Mouse (Mus musculus) heart, embryonic 12.5 days (tissue): ENCODE data around the gene Rbm25. TPM values are rescaled to one million over a fixed set of nuclear protein-coding genes. Genes with fewer than 3 reads are reported as not detected.

Experiments
- ATAC-seq: fragments of 200-750 bp; cut with Nextera tagmentation; 2 replicates; pipeline ENCODE4 v1.8.0; 2017; ENCODE audit warnings: moderate TSS enrichment, moderate library complexity; ENCODE audit not compliant: insufficient number of reproducible peaks, low FRiP score
- H3K27ac ChIP-seq: fragments of 300-500 bp; sonication (generic); 2 replicates; pipeline ENCODE4 v1.5.1; 2016; ENCODE audit warnings: mild to moderate bottlenecking, moderate library complexity; ENCODE audit not compliant: poor library complexity, severe bottlenecking
- H3K27me3 ChIP-seq: fragments of 300-500 bp; sonication (generic); replicated peaks from 2 replicates; pipeline ENCODE4 v1.6.1; 2016; ENCODE audit warnings: mild to moderate bottlenecking, moderate library complexity
- H3K36me3 ChIP-seq: fragments of 300-500 bp; sonication (generic); 2 replicates; pipeline ENCODE4 v1.6.1; 2016; ENCODE audit warnings: mild to moderate bottlenecking, moderate library complexity
- H3K4me1 ChIP-seq: fragments of 300-500 bp; sonication (generic); replicated peaks from 2 replicates; pipeline ENCODE4 v1.6.1; 2016; ENCODE audit warnings: mild to moderate bottlenecking
- H3K4me2 ChIP-seq: fragments of 300-500 bp; sonication (generic); 2 replicates; pipeline ENCODE4 v1.6.1; 2016; ENCODE audit warnings: mild to moderate bottlenecking, moderate library complexity
- H3K4me3 ChIP-seq: fragments of 300-500 bp; sonication (generic); 2 replicates; pipeline ENCODE4 v1.5.1; 2016; ENCODE audit warnings: mild to moderate bottlenecking
- H3K9ac ChIP-seq: fragments of 300-500 bp; sonication (generic); 2 replicates; pipeline ENCODE4 v1.6.1; 2016; ENCODE audit warnings: mild to moderate bottlenecking, moderate library complexity
- H3K9me3 ChIP-seq: fragments of 300-500 bp; sonication (generic); replicated peaks from 2 replicates; pipeline ENCODE4 v1.6.1; 2016; ENCODE audit warnings: mild to moderate bottlenecking, moderate library complexity
- WGBS: fragments of 180-500 bp; shearing (Covaris S2); methylation state at CpG from one replicate; pipeline ENCODE4 v1.1.7; 2016; 5-methylcytosine and 5-hydroxymethylcytosine counted together
- polyA plus RNA-seq: library from polyadenylated mRNA; unstranded; fragments of >200 nt; fragmentation: Nextera tagmentation; extraction: Ambion mirVana; gene quantifications from 2 replicates; pipeline ENCODE4 v1.2.1, GENCODE M21; 2016

The Rbm25 gene
- polyA plus RNA-seq, 1 experiment from 2014 or later = 176 TPM

- Histone ChIP-seq H3K4me3 (no peak overlapping the region), H3K9ac (no peak overlapping the region), H3K4me1 (no peaks in the 10 kb centered on the region), H3K4me2 (no peak overlapping the region), H3K9me3 (no peaks in the 10 kb centered on the region), H3K36me3 (peaks cover 50% of the 10 kb centered on the region), H3K27me3 (no peaks in the 10 kb centered on the region), H3K27ac (no peak overlapping the region)
- no peak for ATAC-seq
Observed at GRCm38 (mm10) chr12:83651414-83651813, 20.4 kb downstream of the Rbm25 start.

DNA sequence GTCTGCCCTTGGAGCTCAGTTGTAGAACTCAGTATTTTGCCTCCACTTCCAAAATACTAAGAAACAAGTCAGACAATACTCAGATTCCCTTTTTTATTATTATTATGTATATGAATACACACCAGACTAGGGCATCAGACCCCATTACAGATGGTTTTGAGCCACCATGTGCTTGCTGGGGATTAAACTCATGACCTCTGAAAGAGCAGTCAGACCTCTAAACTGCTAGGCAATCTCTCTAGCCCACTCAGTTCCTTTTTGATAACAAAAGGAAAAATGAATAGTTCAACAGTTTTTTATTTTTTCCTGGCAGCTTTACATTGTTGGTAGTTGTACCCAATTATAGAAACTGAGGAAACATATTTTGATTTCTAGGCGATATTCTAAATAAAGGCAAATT is 54.4 kb downstream of the Rbm25 start:
- no peak for ATAC-seq
- no peak overlapping the region for H3K9ac ChIP-seq
- 87% methylated on average over 1 of the region's 1 CpGs for WGBS

GRCm38 (mm10) chr12:83686575-83687350 is 55.7 kb downstream of the Rbm25 start:
- 89% methylated on average over 9 of the region's 9 CpGs for WGBS
- Histone ChIP-seq H3K27me3 (no peaks in the 10 kb centered on the region), H3K4me1 (peaks cover 19% of the 10 kb centered on the region), H3K36me3 (peaks cover 14% of the 10 kb centered on the region), H3K27ac (no peak overlapping the region), H3K4me2 (no peak overlapping the region), H3K4me3 (no peak overlapping the region), H3K9me3 (no peaks in the 10 kb centered on the region), H3K9ac (no peak overlapping the region)
- ATAC-seq = no peak

More for the DNA sequence above, 54.4 kb downstream of the Rbm25 start:
- no peaks in the 10 kb centered on the region for H3K9me3 ChIP-seq
- no peak overlapping the region for H3K4me2 ChIP-seq
- peaks cover 14% of the 10 kb centered on the region for H3K4me1 ChIP-seq
- no peaks in the 10 kb centered on the region for H3K27me3 ChIP-seq
- H3K36me3 ChIP-seq = peaks cover 23% of the 10 kb centered on the region
- H3K27ac ChIP-seq = no peak overlapping the region
- no peak overlapping the region for H3K4me3 ChIP-seq

DNA sequence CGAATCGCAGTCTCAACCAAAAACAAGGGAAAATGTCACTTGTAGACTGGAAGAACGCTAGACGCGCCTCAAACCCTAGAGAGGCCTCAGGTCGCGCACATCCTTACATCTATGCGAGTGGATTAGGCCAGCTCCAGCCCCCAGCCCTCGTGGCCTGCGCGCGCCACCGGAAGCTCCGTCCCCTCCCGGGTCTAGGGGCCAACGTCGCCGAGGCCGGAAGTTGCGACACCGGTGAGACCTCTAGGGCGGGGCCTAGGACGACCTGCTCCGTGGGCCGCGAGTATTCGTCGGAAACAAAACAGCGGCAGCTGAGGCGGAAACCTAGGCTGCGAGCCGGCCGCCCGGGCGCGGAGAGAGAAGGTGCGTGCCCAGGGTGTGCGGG is 56.9 kb downstream of the Rbm25 start, which contains the start of gene Psen1:
Gene Psen1 (plus strand): TSS at position 219 of the 382 bp plus-strand sequence.
- H3K27ac ChIP-seq = peak within 1 kb of the TSS; percentile 94
- H3K4me1 ChIP-seq = peaks cover 27% of the 10 kb centered on the region
- H3K9me3 ChIP-seq = no peaks in the 10 kb centered on the region
- H3K27me3 ChIP-seq = no peaks in the 10 kb centered on the region
- H3K36me3 ChIP-seq = peaks cover 12% of the 10 kb centered on the region
- peak within 1 kb of the TSS; percentile 89 for H3K4me3 ChIP-seq
- peak within 1 kb of the TSS; percentile 83 for H3K4me2 ChIP-seq
- H3K9ac ChIP-seq = peak within 1 kb of the TSS; percentile 93
- under 1% methylated on average over 38 of the region's 38 CpGs for WGBS
- ATAC-seq = peak; percentile 97

GRCm38 (mm10) chr12:83688316-83689086 is 57.5 kb downstream of the Rbm25 start:
- Histone ChIP-seq H3K4me2 (peak overlapping the region; percentile 83), H3K27ac (peak overlapping the region; percentile 94), H3K9me3 (no peaks in the 10 kb centered on the region), H3K9ac (peak overlapping the region; percentile 93), H3K36me3 (peaks cover 10% of the 10 kb centered on the region), H3K27me3 (no peaks in the 10 kb centered on the region), H3K4me1 (peaks cover 28% of the 10 kb centered on the region), H3K4me3 (peak overlapping the region; percentile 89)
- ATAC-seq = peak; percentile 80
- WGBS = 1% methylated on average over 46 of the region's 49 CpGs

- Histone ChIP-seq H3K36me3 (peaks cover 7% of the 10 kb centered on the region; the same call in 1 of the 2 replicates), H3K4me3 (peak overlapping the region; percentile 89), H3K4me1 (peaks cover 28% of the 10 kb centered on the region), H3K27ac (peak overlapping the region; percentile 94), H3K27me3 (no peaks in the 10 kb centered on the region), H3K4me2 (peak overlapping the region; percentile 83), H3K9me3 (no peaks in the 10 kb centered on the region), H3K9ac (peak overlapping the region; percentile 93)
- no peak for ATAC-seq
- 23% methylated on average over 6 of the region's 6 CpGs for WGBS
Observed at GRCm38 (mm10) chr12:83689087-83689432, 58.0 kb downstream of the Rbm25 start.

DNA sequence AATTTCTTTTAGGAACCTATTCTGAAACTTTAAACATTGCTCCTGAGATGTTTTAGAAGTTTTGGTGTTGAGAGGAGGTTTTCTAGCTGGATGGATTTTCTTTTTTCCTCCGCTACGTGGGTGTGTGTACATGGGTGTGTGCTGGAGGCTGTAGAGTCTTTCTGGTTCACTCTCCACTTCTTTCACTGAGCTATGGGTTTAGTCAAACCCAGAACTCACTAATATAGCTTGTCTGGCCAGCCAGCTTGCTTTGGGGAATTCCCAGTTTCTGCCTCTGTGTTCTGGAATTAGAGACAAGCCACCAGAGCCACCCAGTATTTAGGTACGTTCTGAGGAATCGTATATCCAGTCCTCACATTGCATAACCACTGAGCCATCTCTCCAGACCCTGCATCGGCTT is 63.0 kb downstream of the Rbm25 start:
- H3K4me1 ChIP-seq = peaks cover 42% of the 10 kb centered on the region
- no peak for ATAC-seq
- H3K4me3 ChIP-seq = no peak overlapping the region
- 84% methylated on average over 5 of the region's 5 CpGs for WGBS
- H3K4me2 ChIP-seq = no peak overlapping the region
- no peak overlapping the region for H3K9ac ChIP-seq
- H3K27ac ChIP-seq = no peak overlapping the region
- H3K27me3 ChIP-seq = no peaks in the 10 kb centered on the region
- H3K36me3 ChIP-seq = peaks cover 4% of the 10 kb centered on the region; the same call in 1 of the 2 replicates
- no peaks in the 10 kb centered on the region for H3K9me3 ChIP-seq

DNA sequence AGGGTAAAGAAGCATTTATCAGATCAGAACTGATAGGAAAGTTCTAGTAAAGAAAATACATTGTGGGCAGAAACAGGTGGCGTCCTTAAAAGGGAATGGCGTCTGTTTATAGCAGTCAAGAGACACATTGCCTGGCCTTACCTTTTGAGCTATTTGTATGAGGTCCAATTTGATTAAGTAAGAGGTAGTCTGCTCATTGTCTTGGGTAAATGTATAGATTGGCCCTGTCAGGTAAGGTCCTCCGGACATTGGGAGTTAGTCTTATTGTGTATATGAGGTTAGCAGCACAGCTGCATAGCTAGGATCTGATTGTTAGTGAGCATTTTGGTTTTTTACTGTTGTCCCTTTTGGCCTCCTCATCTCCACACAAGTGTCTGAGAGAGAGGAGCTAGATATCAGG is 63.6 kb downstream of the Rbm25 start:
- no peak for ATAC-seq
- Histone ChIP-seq H3K27me3 (no peaks in the 10 kb centered on the region), H3K36me3 (peaks cover 7% of the 10 kb centered on the region), H3K4me1 (peaks cover 35% of the 10 kb centered on the region), H3K27ac (no peak overlapping the region), H3K4me3 (no peak overlapping the region), H3K9me3 (no peaks in the 10 kb centered on the region), H3K4me2 (no peak overlapping the region), H3K9ac (no peak overlapping the region)
- 90% methylated on average over 3 of the region's 3 CpGs for WGBS

DNA sequence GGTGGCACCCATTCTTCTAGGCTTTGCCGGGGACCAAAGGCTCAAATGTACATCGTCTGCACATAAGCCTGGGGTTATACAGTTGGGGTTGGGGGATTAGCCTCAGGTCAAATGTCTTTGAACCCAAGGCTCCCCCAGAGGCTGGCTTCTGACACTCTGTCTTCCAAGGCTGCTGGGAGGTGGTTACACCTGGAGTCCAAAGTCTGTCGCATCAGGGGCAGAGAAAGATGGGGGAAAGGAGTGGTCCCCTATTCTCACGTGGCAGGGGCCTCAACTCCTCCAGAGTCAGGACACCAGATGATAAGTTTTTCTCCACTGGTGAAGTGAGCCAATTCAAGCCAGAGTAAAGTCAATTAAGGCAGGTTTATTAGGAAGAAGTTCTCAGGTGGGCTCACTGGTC is 67.6 kb downstream of the Rbm25 start:
- Histone ChIP-seq H3K9me3 (no peaks in the 10 kb centered on the region), H3K9ac (no peak overlapping the region), H3K27me3 (no peaks in the 10 kb centered on the region), H3K27ac (no peak overlapping the region), H3K36me3 (peaks cover 22% of the 10 kb centered on the region), H3K4me2 (no peak overlapping the region), H3K4me1 (peaks cover 20% of the 10 kb centered on the region), H3K4me3 (no peak overlapping the region)
- 85% methylated on average over 4 of the region's 4 CpGs for WGBS
- ATAC-seq = no peak

GRCm38 (mm10) chr12:83701608-83702007 is 70.6 kb downstream of the Rbm25 start:
- no peak overlapping the region for H3K4me2 ChIP-seq
- 96% methylated on average over 7 of the region's 7 CpGs for WGBS

GRCm38 (mm10) chr12:83702796-83703195 is 71.8 kb downstream of the Rbm25 start:
- H3K36me3 ChIP-seq = peaks cover 39% of the 10 kb centered on the region
- H3K4me2 ChIP-seq = no peak overlapping the region
- H3K4me1 ChIP-seq = peaks cover 11% of the 10 kb centered on the region; the same call in 1 of the 2 replicates
- no peak overlapping the region for H3K27ac ChIP-seq
- H3K27me3 ChIP-seq = no peaks in the 10 kb centered on the region
- no peak for ATAC-seq
- no peak overlapping the region for H3K9ac ChIP-seq
- H3K9me3 ChIP-seq = no peaks in the 10 kb centered on the region
- WGBS = 84% methylated on average over 4 of the region's 4 CpGs
- H3K4me3 ChIP-seq = no peak overlapping the region

More at GRCm38 (mm10) chr12:83701608-83702007, 70.6 kb downstream of the Rbm25 start:
- ATAC-seq = no peak
- Histone ChIP-seq H3K4me1 (peaks cover 9% of the 10 kb centered on the region; the same call in 1 of the 2 replicates), H3K4me3 (no peak overlapping the region), H3K27ac (no peak overlapping the region), H3K9ac (no peak overlapping the region), H3K27me3 (no peaks in the 10 kb centered on the region), H3K36me3 (peaks cover 33% of the 10 kb centered on the region), H3K9me3 (no peaks in the 10 kb centered on the region)
